Mouse (Mus musculus): ENCODE data around the gene Lad1.

The Lad1 gene

DNA sequence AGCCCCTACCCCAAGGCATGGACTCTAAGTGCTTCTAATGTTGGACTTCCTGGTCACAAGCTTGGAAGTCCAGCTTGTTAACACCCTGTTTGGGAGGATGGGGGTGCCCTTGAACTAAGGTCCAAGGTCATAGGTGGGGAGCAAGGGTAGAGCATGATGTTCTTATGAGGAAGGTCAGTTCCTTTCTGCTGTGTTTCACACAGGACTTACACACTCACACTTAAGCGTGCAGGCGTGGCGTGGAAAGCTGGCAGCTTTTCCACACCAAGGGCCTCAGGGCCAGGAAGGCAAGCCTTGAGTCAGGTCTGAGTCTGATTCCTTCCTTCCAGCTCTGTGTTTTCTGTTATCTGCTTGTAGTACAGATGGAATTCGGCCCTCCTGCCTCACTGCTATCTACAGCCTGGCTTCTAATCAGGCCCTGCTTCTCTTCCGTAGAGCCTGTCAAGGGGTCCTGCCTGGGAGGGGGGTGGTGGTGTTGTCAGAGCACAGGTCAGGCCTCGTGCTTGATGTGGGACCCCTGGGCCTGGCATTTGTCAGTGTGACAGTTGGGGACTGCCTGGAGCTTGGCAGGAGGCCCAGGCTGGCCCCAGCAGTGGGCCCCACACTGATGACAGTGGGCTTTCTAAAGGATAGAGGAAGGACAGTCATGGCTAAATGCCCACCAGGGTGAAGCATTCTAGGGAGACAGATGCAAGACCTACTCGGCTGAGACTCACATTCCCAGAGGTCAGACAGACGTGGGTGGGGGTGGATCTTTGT is 18.0 kb upstream of the Lad1 start:
- in situ Hi-C loops (cut with MseI, MboI) = no loop called here

GRCm38 (mm10) chr1:135807546-135807945 is 10.9 kb upstream of the Lad1 start:
- in situ Hi-C loops (cut with MseI, MboI) = no loop called here

DNA sequence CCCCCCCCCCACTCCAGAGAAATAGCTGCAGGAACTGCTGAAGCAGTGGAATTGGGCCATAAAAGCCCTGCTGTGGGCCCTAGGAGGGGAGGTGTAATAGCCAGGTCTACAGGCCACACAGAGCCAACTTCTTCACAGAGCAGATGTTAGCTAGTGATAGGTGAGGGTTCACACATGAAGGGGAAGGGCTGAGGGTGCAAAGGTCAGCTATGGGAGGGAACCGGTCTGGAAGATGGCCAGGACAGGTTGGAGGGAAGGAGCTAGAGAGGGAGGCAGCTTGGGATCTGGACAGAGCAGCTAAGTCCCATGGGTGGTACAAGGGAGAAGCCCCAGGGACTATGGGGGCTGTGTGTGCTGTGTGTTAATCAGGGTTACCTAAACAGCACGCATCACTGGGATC is 8.2 kb upstream of the Lad1 start:
- in situ Hi-C loops (cut with MseI, MboI) = no loop called here

DNA sequence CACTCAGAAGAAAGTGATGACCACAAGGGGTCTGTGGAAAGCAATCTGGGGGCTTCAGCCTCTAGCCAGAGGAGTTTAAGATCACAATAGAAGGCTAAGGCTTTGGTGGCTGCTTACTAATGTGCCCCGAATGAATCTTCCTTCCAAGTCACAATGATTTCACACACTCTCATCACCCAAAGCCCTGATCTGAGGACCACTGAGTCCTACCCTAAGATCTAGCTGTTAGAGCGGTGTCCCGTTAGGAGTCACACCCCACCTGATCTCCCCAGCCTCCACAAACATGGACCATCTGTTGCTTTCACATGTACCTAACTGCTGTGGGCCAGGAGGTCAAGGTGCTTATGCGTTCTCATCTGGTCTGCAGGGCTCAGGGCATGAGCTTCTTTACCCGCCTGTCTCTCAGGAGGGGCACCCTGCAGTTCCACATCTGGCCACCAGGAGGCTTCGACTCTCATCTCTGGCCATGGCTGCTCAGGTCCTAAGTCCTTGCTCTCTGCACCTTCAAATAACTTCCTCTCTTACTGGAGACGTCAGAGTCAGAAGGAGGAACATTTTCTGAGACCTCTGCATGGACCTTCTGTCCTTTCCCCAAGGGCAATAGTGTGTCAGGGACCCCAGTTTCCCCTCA is 7.3 kb upstream of the Lad1 start:
- in situ Hi-C loops (cut with MseI, MboI) = no loop called here

GRCm38 (mm10) chr1:135812205-135812604 is 6.2 kb upstream of the Lad1 start:
- in situ Hi-C loops (cut with MseI, MboI) = no loop called here

GRCm38 (mm10) chr1:135812618-135813017 is 5.8 kb upstream of the Lad1 start:
- in situ Hi-C loops (cut with MseI, MboI) = no loop called here

GRCm38 (mm10) chr1:135813071-135813470 is 5.3 kb upstream of the Lad1 start:
- in situ Hi-C loops (cut with MseI, MboI) = no loop called here

DNA sequence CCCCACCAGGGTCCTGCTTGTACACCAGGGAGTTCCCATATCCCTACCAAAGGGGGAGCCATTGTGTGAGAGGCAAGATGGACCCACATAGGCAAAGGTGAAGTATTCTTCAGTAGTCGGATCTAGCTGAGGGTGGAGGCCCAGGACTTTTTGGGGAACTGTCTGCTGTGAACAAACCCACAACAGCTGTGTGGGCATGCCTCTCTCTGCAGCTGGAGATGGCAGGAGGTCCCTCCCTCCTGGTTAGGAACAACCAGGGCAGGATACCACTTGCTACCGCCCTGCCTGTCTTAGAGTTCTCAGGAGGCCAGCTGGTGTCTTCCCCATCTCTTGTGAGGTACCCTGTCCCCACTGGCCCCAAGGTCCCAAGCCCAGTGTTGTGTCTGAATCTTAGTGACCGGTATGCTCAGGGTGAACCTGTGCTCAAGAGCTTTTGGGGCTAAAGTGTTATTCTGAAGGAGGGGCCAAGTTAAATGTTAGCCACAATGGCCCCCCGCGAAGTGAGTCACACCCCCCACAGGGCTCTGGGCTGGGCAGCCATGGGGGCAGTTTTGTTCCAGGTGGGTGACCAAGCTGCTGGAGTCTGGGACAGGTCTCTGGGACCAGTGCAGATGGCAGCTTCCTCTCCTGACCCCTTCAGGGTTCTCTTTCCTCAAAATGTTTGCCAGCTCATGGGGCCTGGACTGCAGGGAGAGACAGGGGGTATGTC is 4.6 kb upstream of the Lad1 start:
- in situ Hi-C loops (cut with MseI, MboI) = no loop called here

DNA sequence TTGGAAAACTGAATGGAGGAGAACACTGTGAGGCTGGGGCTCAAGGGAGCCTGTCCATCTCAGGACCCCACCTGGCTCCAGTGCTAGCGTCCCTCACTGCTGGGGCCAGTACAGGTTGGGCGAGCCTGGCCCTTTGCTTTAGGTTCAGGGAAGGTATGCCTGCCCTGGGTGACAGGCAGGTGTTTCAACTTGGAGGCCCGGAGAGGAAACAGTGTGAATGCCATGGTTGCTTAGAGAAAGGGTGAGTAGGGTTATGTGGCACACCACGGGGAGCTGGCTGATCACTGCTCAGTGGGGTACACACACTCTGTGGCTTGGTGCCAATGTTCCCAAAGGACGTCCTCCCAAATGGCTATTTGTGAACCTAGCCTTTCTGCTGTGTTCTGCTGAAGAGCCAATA is 3.9 kb upstream of the Lad1 start:
- in situ Hi-C loops (cut with MseI, MboI) = no loop called here

- in situ Hi-C loops (cut with MseI, MboI) = no loop called here
These were observed 803 bp upstream of the Lad1 start for GRCm38 (mm10) chr1:135817595-135817994.

DNA sequence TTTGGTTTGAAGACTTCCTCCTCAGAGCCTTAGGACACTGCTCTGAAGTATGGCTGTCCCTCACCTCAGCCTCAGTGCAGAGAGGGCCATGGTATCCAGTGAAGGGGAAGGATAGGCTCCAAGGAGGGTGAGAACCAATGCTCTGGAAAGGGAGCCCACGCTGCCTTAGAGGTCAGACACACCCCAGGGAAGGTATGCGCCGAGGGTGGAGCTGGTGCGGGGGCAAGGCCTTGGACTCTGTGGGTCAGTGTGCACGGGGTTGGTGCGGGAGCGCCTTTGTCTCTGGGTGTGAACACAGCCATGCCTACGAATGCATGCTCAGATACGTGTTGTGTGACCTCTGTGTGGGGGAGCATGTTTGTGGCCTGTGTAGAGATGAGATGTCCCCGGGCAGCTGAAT is 1.7 kb downstream of the Lad1 start:
- in situ Hi-C loops (cut with MseI, MboI) = no loop called here

- in situ Hi-C loops (cut with MseI, MboI) = no loop called here
These were observed 2.5 kb downstream of the Lad1 start for GRCm38 (mm10) chr1:135820736-135821364.

GRCm38 (mm10) chr1:135821780-135822179 is 3.4 kb downstream of the Lad1 start:
- in situ Hi-C loops (cut with MseI, MboI) = no loop called here

DNA sequence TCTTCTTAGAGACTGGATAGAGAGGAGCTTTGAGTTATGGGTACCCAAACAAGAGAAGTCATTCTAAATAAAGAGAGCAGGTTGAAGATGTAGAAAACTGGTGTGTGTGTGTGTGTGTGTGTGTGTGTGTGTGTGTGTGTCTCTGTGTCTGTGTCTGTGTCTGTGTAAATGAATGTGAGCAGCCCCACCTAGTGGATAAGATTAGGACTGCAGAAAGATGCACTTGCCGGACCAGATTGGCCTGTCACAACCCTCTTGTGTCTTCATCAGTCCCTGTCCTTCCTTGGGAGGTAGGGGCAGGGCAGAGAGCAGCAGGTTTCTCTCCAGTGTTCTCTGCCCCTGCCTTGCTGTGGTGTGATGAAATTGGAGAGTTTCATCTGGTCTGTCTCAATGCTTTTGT is 10.5 kb downstream of the Lad1 start:
- in situ Hi-C loops (cut with MseI, MboI) = no loop called here

- in situ Hi-C loops (cut with MseI, MboI) = no loop called here
These were observed 15.9 kb downstream of the Lad1 start for GRCm38 (mm10) chr1:135834206-135834859.

- in situ Hi-C loops (cut with MseI, MboI) = no loop called here
These were observed 16.6 kb downstream of the Lad1 start for GRCm38 (mm10) chr1:135834983-135835382.

DNA sequence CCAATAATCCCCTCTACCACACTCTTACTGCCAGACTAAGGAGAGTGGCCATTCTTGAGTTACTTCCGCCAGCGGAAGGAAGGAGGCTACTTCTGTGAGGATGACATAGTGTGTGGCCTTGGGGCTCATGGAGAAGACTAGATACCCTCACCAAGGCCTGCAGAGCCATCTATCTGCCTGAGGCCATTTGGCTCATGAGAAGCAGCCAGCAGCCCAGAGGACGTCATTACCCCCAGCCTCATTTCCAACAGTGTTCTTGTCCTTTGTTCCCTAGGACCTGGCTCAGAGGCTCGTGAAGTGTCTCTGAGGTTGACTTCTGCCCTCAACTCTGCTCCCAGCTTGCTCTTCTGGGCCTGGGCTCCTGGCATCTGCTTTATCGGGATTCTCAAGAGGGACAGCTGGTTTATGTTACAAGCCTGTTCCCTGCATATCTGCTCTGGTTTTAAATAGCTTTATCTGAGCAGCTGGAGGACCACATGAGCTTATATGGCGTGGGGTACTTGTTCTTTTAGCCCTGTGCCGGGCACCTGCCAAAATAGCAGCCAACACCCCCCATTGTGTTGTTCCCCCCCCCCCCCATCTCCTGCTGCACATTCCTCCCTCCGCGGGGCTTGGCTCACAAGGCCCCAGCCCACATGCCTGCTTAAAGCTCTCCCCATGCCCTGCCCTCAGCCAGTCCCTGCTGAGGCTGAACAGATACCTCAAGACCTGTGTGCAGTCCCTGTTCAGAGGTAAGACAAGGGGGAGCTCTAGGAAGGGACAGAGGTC is 17.5 kb downstream of the Lad1 start, which contains the start of gene Tnnt2:
Gene Tnnt2, plus strand, starts transcription at position 639 of the 768 bp plus-strand sequence.
- in situ Hi-C loops (cut with MseI, MboI) = no loop called here

DNA sequence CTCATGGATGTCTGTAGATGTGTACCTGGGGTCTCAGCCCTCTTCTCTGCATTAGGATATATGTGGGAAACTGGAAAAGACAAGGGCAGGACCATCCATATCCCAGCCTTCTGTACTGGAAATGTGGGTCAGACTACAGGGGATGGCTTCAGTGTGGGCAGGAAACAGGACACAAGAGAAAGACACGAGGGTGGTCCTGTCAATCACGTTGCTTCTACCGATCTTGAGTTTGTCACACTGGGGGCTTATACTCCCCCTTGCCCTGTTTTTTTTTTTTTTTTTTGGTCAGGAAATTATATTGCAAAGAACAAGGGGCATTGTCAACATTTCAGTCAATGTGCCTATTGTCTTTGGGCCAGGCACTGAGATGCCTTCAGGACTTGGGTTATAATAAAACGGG is 20.2 kb downstream of the Lad1 start:
- in situ Hi-C loops (cut with MseI, MboI) = no loop called here

- in situ Hi-C loops (cut with MseI, MboI) = no loop called here
These were observed 20.7 kb downstream of the Lad1 start for GRCm38 (mm10) chr1:135839065-135839464.

GRCm38 (mm10) chr1:135840675-135841395 is 22.4 kb downstream of the Lad1 start:
- in situ Hi-C loops (cut with MseI, MboI) = no loop called here
